Mouse (Mus musculus) CH12.LX (cell line): ENCODE measurements around the gene Gpr37. TPM values are rescaled to one million over a fixed set of nuclear protein-coding genes. Genes with fewer than 3 reads are reported as not detected.

Experiments used
- DNase-seq: peaks from one replicate; pipeline ENCODE4 v3.0.0-alpha.2; 2013; ENCODE audit errors: extremely low read depth
- H3K27ac ChIP-seq: 2 replicates; pipeline ENCODE4 v1.5.1; 2012; ENCODE audit warnings: low read depth, mild to moderate bottlenecking, control low read depth, moderate library complexity; ENCODE audit not compliant: insufficient read depth
- H3K27me3 ChIP-seq: replicated peaks from 2 replicates; pipeline ENCODE3; 2012; ENCODE audit warnings: inconsistent platforms
- H3K36me3 ChIP-seq, 2 experiments: replicated peaks in 1 of 2; 2 replicates each; pipeline versions ENCODE3 to v1.6.1; 2012; ENCODE audit warnings: inconsistent platforms in 1 of 2, low read length in 1 of 2, mild to moderate bottlenecking in 1 of 2, mixed read lengths in 1 of 2, moderate library complexity in 1 of 2; ENCODE audit not compliant: control insufficient read depth in 1 of 2, insufficient read depth in 1 of 2
- H3K4me1 ChIP-seq, 2 experiments: 2 replicates each; pipeline ENCODE4 v1.6.1; 2012; ENCODE audit warnings: inconsistent platforms in 1 of 2, moderate library complexity in 1 of 2; ENCODE audit not compliant: insufficient read depth in 2 of 2, control insufficient read depth in 1 of 2
- H3K4me2 ChIP-seq: 2 replicates; pipeline ENCODE4 v1.6.1; 2012; ENCODE audit warnings: low read depth, mild to moderate bottlenecking, control low read depth; ENCODE audit not compliant: poor library complexity, insufficient read depth, severe bottlenecking
- H3K4me3 ChIP-seq, 3 experiments: fragments of 150-350 bp in 1 of 3; sonication (generic) in 1 of 3; replicated peaks in 1 of 3; 2 replicates each; pipeline versions ENCODE3 to v1.5.1; 2011 to 2012; ENCODE audit warnings: low read depth in 2 of 3, low read length in 2 of 3, mild to moderate bottlenecking in 2 of 3, moderate library complexity in 2 of 3, control low read depth in 1 of 3, improper control_type of control experiment in 1 of 3, inconsistent platforms in 1 of 3, mixed read lengths in 1 of 3; ENCODE audit not compliant: poor library complexity in 1 of 3
- H3K79me2 ChIP-seq: replicated peaks from 2 replicates; pipeline ENCODE4 v1.6.1; 2012; ENCODE audit warnings: mild to moderate bottlenecking, moderate library complexity; ENCODE audit not compliant: control insufficient read depth, poor library complexity, insufficient read depth, severe bottlenecking; ENCODE audit errors: extremely low read depth
- H3K9ac ChIP-seq: 2 replicates; pipeline ENCODE4 v1.6.1; 2012; ENCODE audit warnings: low read depth, mild to moderate bottlenecking, control low read depth, moderate library complexity; ENCODE audit not compliant: insufficient read depth
- H3K9me3 ChIP-seq: replicated peaks from 2 replicates; pipeline ENCODE3; 2012; ENCODE audit warnings: low read length, inconsistent platforms, mixed read lengths
- CHD1 ChIP-seq: IDR thresholded peaks from 2 replicates; pipeline ENCODE4 v1.6.1; 2012; ENCODE audit warnings: low read depth, low read length, improper control_type of control experiment, inconsistent platforms
- CHD2 ChIP-seq: IDR thresholded peaks from 2 replicates; pipeline ENCODE4 v1.6.1; 2011; ENCODE audit warnings: low read length, improper control_type of control experiment
- CTCF ChIP-seq, 2 experiments: IDR thresholded peaks in 1 of 2; conservative IDR thresholded peaks in 1 of 2; 2 replicates each; pipeline ENCODE4 v1.5.1; 2011 to 2012; ENCODE audit warnings: low read depth in 2 of 2, low read length in 2 of 2, improper control_type of control experiment in 1 of 2, inconsistent platforms in 1 of 2, mild to moderate bottlenecking in 1 of 2, moderate library complexity in 1 of 2
- IRF4 ChIP-seq: IDR thresholded peaks from 2 replicates; pipeline ENCODE4 v1.6.1; 2014; ENCODE audit warnings: low read depth, mild to moderate bottlenecking, inconsistent platforms, low read length, improper control_type of control experiment
- JUN ChIP-seq: IDR thresholded peaks from 2 replicates; pipeline ENCODE4 v1.6.1; 2011; ENCODE audit warnings: low read depth, mild to moderate bottlenecking, low read length, improper control_type of control experiment, moderate library complexity; ENCODE audit not compliant: insufficient read depth
- JUND ChIP-seq: conservative IDR thresholded peaks from 2 replicates; pipeline ENCODE4 v1.6.1; 2011; ENCODE audit warnings: low read depth, low read length, improper control_type of control experiment
- KAT2A ChIP-seq: IDR thresholded peaks from 2 replicates; pipeline ENCODE4 v1.6.1; 2012; ENCODE audit warnings: low read length, improper control_type of control experiment, inconsistent platforms; ENCODE audit not compliant: insufficient replicate concordance
- MEF2A ChIP-seq: IDR thresholded peaks from 2 replicates; pipeline ENCODE4 v1.6.1; 2014; ENCODE audit warnings: low read depth, mild to moderate bottlenecking, inconsistent platforms, low read length, improper control_type of control experiment, borderline replicate concordance
- NELFE ChIP-seq: IDR thresholded peaks from 2 replicates; pipeline ENCODE4 v1.6.1; 2011; ENCODE audit warnings: low read depth, low read length, improper control_type of control experiment
- NRF1 ChIP-seq: IDR thresholded peaks from 2 replicates; pipeline ENCODE4 v1.6.1; 2014; ENCODE audit warnings: low read depth, mild to moderate bottlenecking, inconsistent platforms, low read length, improper control_type of control experiment, moderate library complexity
- POLR2A ChIP-seq: IDR thresholded peaks from 2 replicates; pipeline ENCODE4 v1.6.1; 2011; ENCODE audit warnings: low read depth, mild to moderate bottlenecking, improper control_type of control experiment, low read length
- RAD21 ChIP-seq: IDR thresholded peaks from 2 replicates; pipeline ENCODE4 v1.6.1; 2011; ENCODE audit warnings: low read depth, mild to moderate bottlenecking, low read length, improper control_type of control experiment, moderate library complexity
- SMC3 ChIP-seq: IDR thresholded peaks from 2 replicates; pipeline ENCODE4 v1.6.1; 2011; ENCODE audit warnings: low read depth, low read length, improper control_type of control experiment
- USF2 ChIP-seq: conservative IDR thresholded peaks from 2 replicates; pipeline ENCODE4 v1.6.1; 2011; ENCODE audit warnings: low read depth, low read length, improper control_type of control experiment
- ZNF384 ChIP-seq: IDR thresholded peaks from 2 replicates; pipeline ENCODE4 v1.6.1; 2012; ENCODE audit warnings: low read depth, low read length, improper control_type of control experiment, inconsistent platforms
- dilution Hi-C: fragments of 300-500 bp; cut with MboI; formaldehyde crosslinking; loops from 2 replicates; pipeline ENCODE4 v1.14.3; 2020; ENCODE audit warnings: low sequenced_read_pairs; ENCODE audit not compliant: extremely low pct_unique_long_range_greater_than_20kb, extremely low pct_ligation_motif_present
- in situ Hi-C: fragments of 300-500 bp; cut with MboI; formaldehyde crosslinking; loops from 3 replicates; pipeline ENCODE4 v1.14.3; 2019; ENCODE audit warnings: low sequenced_read_pairs, low pct_ligation_motif_present, low pct_unique_long_range_greater_than_20kb, mixed read lengths
- polyA plus RNA-seq: library from polyadenylated mRNA; unstranded; fragments of >175 nt; gene quantifications from 2 replicates; pipeline ENCODE4 v1.2.1, GENCODE M21; 2012; ENCODE audit warnings: low read depth; ENCODE audit not compliant: insufficient read length
- total RNA-seq, 2 experiments: library from RNA; depleted of rRNA; stranded (reverse); fragments of 300-350 nt in 1 of 2; fragments of >200 nt in 1 of 2; gene quantifications; 2 replicates each; pipeline ENCODE4 v1.2.3; 2012 to 2014

The Gpr37 gene
- total and polyA plus RNA-seq, 3 experiments: not detected

- in situ Hi-C loops: no loop called here
- TF ChIP-seq NELFE (no peak), NRF1 (peak; percentile 70)
- TF ChIP-seq, all 38 proteins: peak for 1
- no peaks in the 10 kb centered on the region for H3K79me2 ChIP-seq
- H3K36me3 ChIP-seq: no peaks in the 10 kb centered on the region
- no peak overlapping the region for H3K27ac ChIP-seq
- no peak for DNase-seq
- no peak overlapping the region for H3K4me3 ChIP-seq
- no peak overlapping the region for H3K4me2 ChIP-seq
- H3K9ac ChIP-seq: no peak overlapping the region
- peaks cover 3% of the 10 kb centered on the region for H3K9me3 ChIP-seq
- H3K27me3 ChIP-seq: no peaks in the 10 kb centered on the region
- dilution Hi-C loops: no loop called here
- H3K4me1 ChIP-seq: no peaks in the 10 kb centered on the region
Observed at GRCm38 (mm10) chr6:25690284-25690605, 284 bp downstream of the Gpr37 start.

- DNase-seq: no peak
- Histone ChIP-seq H3K79me2 (no peaks in the 10 kb centered on the region), H3K4me3 (no peak overlapping the region), H3K9me3 (peaks cover 3% of the 10 kb centered on the region), H3K4me2 (no peak overlapping the region), H3K9ac (no peak overlapping the region), H3K27me3 (no peaks in the 10 kb centered on the region), H3K4me1 (no peaks in the 10 kb centered on the region), H3K27ac (no peak overlapping the region), H3K36me3 (no peaks in the 10 kb centered on the region)
- TF ChIP-seq JUN (no peak), CHD1 (no peak), USF2 (no peak), JUND (no peak), CHD2 (no peak)
- in situ Hi-C loops: no loop called here
- dilution Hi-C loops: no loop called here
Observed at GRCm38 (mm10) chr6:25689520-25690283, 827 bp downstream of the Gpr37 start.

- DNase-seq: no peak
- in situ Hi-C loops: no loop called here
- Histone ChIP-seq H3K27ac (no peak overlapping the region), H3K9ac (no peak overlapping the region), H3K4me1 (no peaks in the 10 kb centered on the region), H3K9me3 (peaks cover 3% of the 10 kb centered on the region), H3K36me3 (no peaks in the 10 kb centered on the region), H3K79me2 (no peaks in the 10 kb centered on the region), H3K4me3 (no peak overlapping the region), H3K4me2 (no peak overlapping the region), H3K27me3 (no peaks in the 10 kb centered on the region)
- dilution Hi-C loops: no loop called here
- no peak for TF ChIP-seq SMC3
- no peak for TF ChIP-seq RAD21
- no peak for TF ChIP-seq IRF4
- TF ChIP-seq MEF2A: no peak
- TF ChIP-seq POLR2A: no peak
- TF ChIP-seq NRF1: no peak
- no peak for TF ChIP-seq CHD1
- no peak for TF ChIP-seq CTCF (conservative IDR thresholded peaks at IDR 0.05 in 1 of 2, IDR thresholded peaks at IDR 0.05 in 1 of 2; ENCODE audit: low read depth in 2 of 2, low read length in 2 of 2)
- TF ChIP-seq KAT2A: no peak
- no peak for TF ChIP-seq ZNF384
- TF ChIP-seq, all 38 proteins: peak for 0
Observed at GRCm38 (mm10) chr6:25688927-25689519, 1.5 kb downstream of the Gpr37 start.
